Mouse (Mus musculus) kidney, embryonic 15.5 days (tissue): ENCODE measurements around the gene Hic2. TPM values are rescaled to one million over a fixed set of nuclear protein-coding genes. Genes with fewer than 3 reads are reported as not detected.

Source experiments
- ATAC-seq: fragments of 200-750 bp; cut with Nextera tagmentation; replicated peaks from 2 replicates; pipeline ENCODE4 v1.8.0; 2017; ENCODE audit warnings: moderate TSS enrichment; ENCODE audit not compliant: low FRiP score
- H3K27ac ChIP-seq: fragments of 300-500 bp; sonication (generic); 2 replicates; pipeline ENCODE4 v1.5.1; 2015; ENCODE audit warnings: mild to moderate bottlenecking, inconsistent platforms
- H3K27me3 ChIP-seq: fragments of 300-500 bp; sonication (generic); 2 replicates; pipeline ENCODE4 v1.6.1; 2015; ENCODE audit warnings: inconsistent platforms
- H3K36me3 ChIP-seq: fragments of 300-500 bp; sonication (generic); 2 replicates; pipeline ENCODE4 v1.6.1; 2015; ENCODE audit warnings: inconsistent platforms
- H3K4me1 ChIP-seq: fragments of 300-500 bp; sonication (generic); 2 replicates; pipeline ENCODE4 v1.6.1; 2015; ENCODE audit warnings: inconsistent platforms
- H3K4me2 ChIP-seq: fragments of 300-500 bp; sonication (generic); 2 replicates; pipeline ENCODE4 v1.6.1; 2015; ENCODE audit warnings: moderate library complexity, mild to moderate bottlenecking, inconsistent platforms
- H3K4me3 ChIP-seq: fragments of 300-500 bp; sonication (generic); replicated peaks from 2 replicates; pipeline ENCODE4 v1.5.1; 2015; ENCODE audit warnings: mild to moderate bottlenecking, inconsistent platforms
- H3K9ac ChIP-seq: fragments of 300-500 bp; sonication (generic); 2 replicates; pipeline ENCODE4 v1.6.1; 2015; ENCODE audit warnings: mild to moderate bottlenecking, inconsistent platforms
- H3K9me3 ChIP-seq: fragments of 300-500 bp; sonication (generic); replicated peaks from 2 replicates; pipeline ENCODE4 v1.6.1; 2016; ENCODE audit warnings: inconsistent platforms
- WGBS: fragments of 180-500 bp; shearing (Covaris S2); methylation state at CpG from one replicate; pipeline ENCODE4 v1.1.7; 2015; ENCODE audit warnings: mixed read lengths; 5-methylcytosine and 5-hydroxymethylcytosine counted together
- polyA plus RNA-seq: library from polyadenylated mRNA; unstranded; fragments of >200 nt; fragmentation: Nextera tagmentation; extraction: Ambion mirVana; gene quantifications from 2 replicates; pipeline ENCODE4 v1.2.1, GENCODE M21; 2015

Gene Hic2
- polyA plus RNA-seq, 1 experiment from 2014 or later: 4.8 TPM

DNA sequence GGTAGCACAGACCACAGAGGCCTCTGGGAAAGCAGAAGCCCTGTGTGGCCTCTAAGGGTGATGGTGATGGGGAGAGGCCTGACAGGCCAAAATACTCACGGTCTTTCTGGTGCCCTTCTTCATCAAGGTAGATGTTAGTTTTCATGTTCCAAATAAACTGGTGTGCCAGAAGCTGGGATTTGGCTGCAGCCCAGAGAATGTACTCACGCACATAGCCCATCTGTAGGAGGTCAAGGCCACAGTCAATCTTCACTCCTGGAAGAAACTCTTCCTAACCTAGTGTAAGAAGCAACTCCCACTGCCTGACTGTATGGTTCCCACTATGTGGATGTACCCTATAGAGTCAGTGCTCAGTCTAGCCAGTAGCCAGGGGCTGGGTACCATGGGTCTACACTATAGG, 57.6 kb downstream of the Hic2 start:
- Histone ChIP-seq H3K36me3 (peaks cover 48% of the 10 kb centered on the region), H3K27ac (no peak overlapping the region), H3K4me2 (no peak overlapping the region), H3K9me3 (no peaks in the 10 kb centered on the region), H3K9ac (no peak overlapping the region), H3K27me3 (no peaks in the 10 kb centered on the region), H3K4me3 (no peak overlapping the region), H3K4me1 (no peaks in the 10 kb centered on the region)
- no peak for ATAC-seq
- WGBS: 89% methylated on average over 2 of the region's 2 CpGs

GRCm38 (mm10) chr16:17292751-17293150, 59.4 kb downstream of the Hic2 start:
- no peak overlapping the region for H3K9ac ChIP-seq
- no peak for ATAC-seq
- H3K36me3 ChIP-seq: peaks cover 55% of the 10 kb centered on the region
- H3K4me3 ChIP-seq: no peak overlapping the region
- no peak overlapping the region for H3K4me2 ChIP-seq
- no peak overlapping the region for H3K27ac ChIP-seq
- H3K27me3 ChIP-seq: no peaks in the 10 kb centered on the region
- H3K4me1 ChIP-seq: no peaks in the 10 kb centered on the region
- H3K9me3 ChIP-seq: no peaks in the 10 kb centered on the region
- WGBS: 3% methylated on average over 2 of the region's 2 CpGs

GRCm38 (mm10) chr16:17300818-17301217, 67.4 kb downstream of the Hic2 start:
- Histone ChIP-seq H3K9ac (no peak overlapping the region), H3K27me3 (no peaks in the 10 kb centered on the region), H3K9me3 (no peaks in the 10 kb centered on the region), H3K4me2 (no peak overlapping the region), H3K36me3 (peaks cover 76% of the 10 kb centered on the region), H3K4me3 (no peak overlapping the region), H3K4me1 (no peaks in the 10 kb centered on the region), H3K27ac (no peak overlapping the region)
- no peak for ATAC-seq
- 89% methylated on average over 3 of the region's 3 CpGs for WGBS

GRCm38 (mm10) chr16:17303521-17304245, 70.3 kb downstream of the Hic2 start:
- WGBS: 80% methylated on average over 5 of the region's 5 CpGs
- H3K27ac ChIP-seq: no peak overlapping the region
- peaks cover 73% of the 10 kb centered on the region for H3K36me3 ChIP-seq
- H3K4me3 ChIP-seq: no peak overlapping the region
- ATAC-seq: no peak
- H3K27me3 ChIP-seq: no peaks in the 10 kb centered on the region
- H3K4me1 ChIP-seq: no peaks in the 10 kb centered on the region
- no peak overlapping the region for H3K9ac ChIP-seq
- no peak overlapping the region for H3K4me2 ChIP-seq
- no peaks in the 10 kb centered on the region for H3K9me3 ChIP-seq

DNA sequence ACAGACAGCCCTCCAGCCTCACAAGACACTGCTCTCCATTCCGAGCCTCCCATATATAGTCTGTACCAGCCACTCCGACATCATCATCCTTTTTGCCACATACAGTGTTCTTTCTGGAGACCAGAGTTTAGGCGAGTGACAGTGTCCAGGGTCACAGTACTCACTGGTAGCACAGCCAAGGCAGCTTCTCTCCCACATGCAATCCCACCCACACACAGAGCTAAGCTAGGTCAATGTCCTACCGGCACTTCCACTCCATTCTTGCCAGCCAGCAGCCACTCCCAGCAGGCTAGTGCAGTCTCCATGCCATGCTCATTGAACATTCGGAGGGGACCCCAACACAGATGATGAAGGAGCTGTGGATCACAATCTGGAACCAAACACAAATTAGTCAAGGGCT, 74.1 kb downstream of the Hic2 start:
- H3K4me1 ChIP-seq: no peaks in the 10 kb centered on the region
- no peak overlapping the region for H3K4me3 ChIP-seq
- no peak for ATAC-seq
- WGBS: 94% methylated on average over 5 of the region's 5 CpGs
- H3K27ac ChIP-seq: no peak overlapping the region
- H3K27me3 ChIP-seq: no peaks in the 10 kb centered on the region
- H3K4me2 ChIP-seq: no peak overlapping the region
- H3K9ac ChIP-seq: no peak overlapping the region
- no peaks in the 10 kb centered on the region for H3K9me3 ChIP-seq
- H3K36me3 ChIP-seq: peaks cover 70% of the 10 kb centered on the region

GRCm38 (mm10) chr16:17309036-17309435, 75.7 kb downstream of the Hic2 start:
- H3K27ac ChIP-seq: no peak overlapping the region
- WGBS: 89% methylated on average over 10 of the region's 10 CpGs
- no peaks in the 10 kb centered on the region for H3K9me3 ChIP-seq
- H3K4me1 ChIP-seq: no peaks in the 10 kb centered on the region
- H3K27me3 ChIP-seq: no peaks in the 10 kb centered on the region
- H3K9ac ChIP-seq: no peak overlapping the region
- no peak overlapping the region for H3K4me3 ChIP-seq
- no peak overlapping the region for H3K4me2 ChIP-seq
- peaks cover 76% of the 10 kb centered on the region for H3K36me3 ChIP-seq
- no peak for ATAC-seq

- no peak overlapping the region for H3K4me2 ChIP-seq
- no peaks in the 10 kb centered on the region for H3K9me3 ChIP-seq
- 94% methylated on average over 5 of the region's 5 CpGs for WGBS
- no peaks in the 10 kb centered on the region for H3K4me1 ChIP-seq
- H3K9ac ChIP-seq: no peak overlapping the region
- no peaks in the 10 kb centered on the region for H3K27me3 ChIP-seq
- H3K4me3 ChIP-seq: no peak overlapping the region
- no peak for ATAC-seq
- peaks cover 90% of the 10 kb centered on the region for H3K36me3 ChIP-seq
- H3K27ac ChIP-seq: no peak overlapping the region
These were observed 79.2 kb downstream of the Hic2 start for GRCm38 (mm10) chr16:17312531-17312930.

Other genes with a start within 250 kb of the Hic2 start
- 37.8 and 43.5 TPM in 2 replicates for gene Ypel1, start 163.9 kb upstream of the Hic2 start, polyA plus RNA-seq
- 134 and 145 TPM in 2 replicates for gene Ppil2, start 122.3 kb upstream of the Hic2 start, polyA plus RNA-seq
- gene 2610318N02Rik, start 108.4 kb upstream of the Hic2 start, polyA plus RNA-seq: 57.0 and 57.7 TPM in 2 replicates
- gene Sdf2l1, start 101.2 kb upstream of the Hic2 start, polyA plus RNA-seq: 94.1 and 94.2 TPM in 2 replicates
- gene Ydjc, start 89.0 kb upstream of the Hic2 start, polyA plus RNA-seq: 10.5 and 11.5 TPM in 2 replicates
- 0.53 and 0.60 TPM in 2 replicates for gene Ccdc116, start 86.3 kb upstream of the Hic2 start, polyA plus RNA-seq
- gene Ube2l3, start 30.9 kb upstream of the Hic2 start, polyA plus RNA-seq: 360 and 379 TPM in 2 replicates
- gene Rimbp3, start 25.0 kb upstream of the Hic2 start, polyA plus RNA-seq: 0.44 and 0.73 TPM in 2 replicates
- gene Tmem191c, start 42.5 kb downstream of the Hic2 start, polyA plus RNA-seq: 13.3 and 17.7 TPM in 2 replicates
- gene Serpind1, start 97.8 kb downstream of the Hic2 start, polyA plus RNA-seq: 1.9 and 3.2 TPM in 2 replicates
- 14.2 and 15.2 TPM in 2 replicates for gene Snap29, start 172.4 kb downstream of the Hic2 start, polyA plus RNA-seq
- 30.9 and 39.7 TPM in 2 replicates for gene Pi4ka, start 172.7 kb downstream of the Hic2 start, polyA plus RNA-seq
- gene Crkl, start 218.4 kb downstream of the Hic2 start, polyA plus RNA-seq: 68.9 and 72.6 TPM in 2 replicates